ENCODE assay signal across 34 mouse cellular contexts in the genomic region with DNA sequence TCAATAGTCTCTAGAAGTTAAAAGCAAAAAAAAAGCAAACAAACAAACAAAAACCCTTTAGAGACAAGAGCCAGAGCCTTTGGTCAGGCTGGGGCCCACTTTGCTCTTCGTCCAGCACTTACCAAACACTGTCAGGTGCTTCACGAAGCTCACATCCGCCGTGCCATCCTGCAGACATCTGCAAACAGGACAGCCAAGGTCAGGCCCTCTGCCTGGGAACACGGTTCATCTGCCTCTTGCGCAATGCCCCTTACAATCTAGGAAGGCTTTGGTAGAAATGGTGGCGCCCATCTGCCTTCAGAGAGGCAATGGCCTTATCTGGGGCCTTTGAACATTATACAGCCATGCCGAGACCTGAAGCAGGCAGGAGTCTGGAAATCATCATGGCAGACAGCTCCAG. TPM values are rescaled to one million over a fixed set of nuclear protein-coding genes. Genes with fewer than 3 reads are reported as not detected.
DNase-seq lines count a peak whose midpoint lies in the region; ATAC-seq and TF ChIP-seq lines count a peak whose summit lies in the region.
"Had no signal": no experiment of that assay in that cellular context is flagged by ENCODE, and none has a peak within 500 bp of the region (broad histone marks: within the 10 kb centered on the region; RNA-seq: fewer than 3 reads in every experiment).

No protein-coding gene starts in this region.

- H3K27ac ChIP-seq in heart, embryonic 10.5 days, result peak overlapping the region; percentile 24; the same call in 1 of the 2 replicates
- H3K27ac ChIP-seq in liver, embryonic 12.5 days, result 0 out of 2 replicates have a peak overlapping the region, but pooled peaks have one; percentile 53
- H3K27ac ChIP-seq in liver, postnatal 0 days (ENCODE audit: low read depth), result 0 out of 2 replicates have a peak overlapping the region, but pooled peaks have one; percentile 6
- H3K27ac ChIP-seq in left cerebral cortex, adult 2 months, result no peak overlapping the region
- H3K27ac ChIP-seq in embryonic facial prominence, embryonic 10.5 days (replicated peaks), result no peak overlapping the region
- H3K27ac ChIP-seq in gastrocnemius, adult 2 months, result no peak overlapping the region
- H3K27ac ChIP-seq: forebrain, embryonic 15.5 days; heart, embryonic 15.5 days; hindbrain, embryonic 12.5 days; hindbrain, postnatal 0 days; intestine, embryonic 15.5 days; kidney, postnatal 0 days; neural tube, embryonic 12.5 days; stomach, postnatal 0 days had no signal

- H3K4me3 ChIP-seq in heart, embryonic 10.5 days, result no peak overlapping the region
- no peak overlapping the region for H3K4me3 ChIP-seq in liver, embryonic 12.5 days
- H3K4me3 ChIP-seq in liver, postnatal 0 days (ENCODE audit: low read depth, low read length), result no peak overlapping the region
- no peak overlapping the region for H3K4me3 ChIP-seq in left cerebral cortex, adult 2 months
- no peak overlapping the region for H3K4me3 ChIP-seq in embryonic facial prominence, embryonic 10.5 days
- no peak overlapping the region for H3K4me3 ChIP-seq in gastrocnemius, adult 2 months
- H3K4me3 ChIP-seq: forebrain, embryonic 15.5 days; heart, embryonic 15.5 days; hindbrain, embryonic 12.5 days; intestine, embryonic 15.5 days; neural tube, embryonic 12.5 days had no signal

- no peak for TF ChIP-seq EP300 in liver, postnatal 0 days (IDR thresholded peaks at IDR 0.05; ENCODE audit: low read depth)

- H3K36me3 ChIP-seq in heart, embryonic 10.5 days, result no peaks in the 10 kb centered on the region
- peaks cover 73% of the 10 kb centered on the region for H3K36me3 ChIP-seq in liver, embryonic 12.5 days
- H3K36me3 ChIP-seq in liver, postnatal 0 days (replicated peaks; ENCODE audit: insufficient read depth, low read length), result peaks cover 42% of the 10 kb centered on the region; the same call in 1 of the 2 replicates
- no peaks in the 10 kb centered on the region for H3K36me3 ChIP-seq in embryonic facial prominence, embryonic 10.5 days (replicated peaks)
- H3K36me3 ChIP-seq: forebrain, embryonic 15.5 days; heart, embryonic 15.5 days; hindbrain, embryonic 12.5 days; intestine, embryonic 15.5 days; neural tube, embryonic 12.5 days had no signal

- intact Hi-C loops in heart, postnatal 10 days (cut with DNase I), result no loop called here
- intact Hi-C loops in left cerebral cortex, adult 2 months (cut with DNase I), result no loop called here
- intact Hi-C loops in gastrocnemius, adult 2 months (cut with DNase I), result no loop called here

- no peaks in the 10 kb centered on the region for H3K27me3 ChIP-seq in heart, embryonic 10.5 days (ENCODE audit: insufficient read depth, poor library complexity, severe bottlenecking)
- H3K27me3 ChIP-seq in liver, embryonic 12.5 days (replicated peaks), result no peaks in the 10 kb centered on the region
- H3K27me3 ChIP-seq in liver, postnatal 0 days (ENCODE audit: insufficient read depth, low read length), result no peaks in the 10 kb centered on the region
- H3K27me3 ChIP-seq in embryonic facial prominence, embryonic 10.5 days (replicated peaks; ENCODE audit: low read depth, poor library complexity, severe bottlenecking), result no peaks in the 10 kb centered on the region
- H3K27me3 ChIP-seq: CH12.LX; forebrain, embryonic 15.5 days; heart, embryonic 15.5 days; hindbrain, embryonic 12.5 days; intestine, embryonic 15.5 days; neural tube, embryonic 12.5 days had no signal

- no peaks in the 10 kb centered on the region for H3K9me3 ChIP-seq in heart, embryonic 10.5 days
- H3K9me3 ChIP-seq in liver, embryonic 12.5 days (replicated peaks), result no peaks in the 10 kb centered on the region
- no peaks in the 10 kb centered on the region for H3K9me3 ChIP-seq in liver, postnatal 0 days (ENCODE audit: low read length)
- H3K9me3 ChIP-seq in embryonic facial prominence, embryonic 10.5 days, result no peaks in the 10 kb centered on the region
- H3K9me3 ChIP-seq: forebrain, embryonic 15.5 days; heart, embryonic 15.5 days; hindbrain, embryonic 12.5 days; intestine, embryonic 15.5 days; neural tube, embryonic 12.5 days had no signal

- no peak for ATAC-seq in liver, embryonic 12.5 days
- ATAC-seq in liver, postnatal 0 days, result peak; percentile 77
- ATAC-seq: activated CD4-positive, CD25-positive, alpha-beta regulatory T cell, adult 4 months; forebrain, embryonic 15.5 days; hindbrain, postnatal 0 days; intestine, embryonic 15.5 days; midbrain, embryonic 16.5 days had no signal

- peaks cover 7% of the 10 kb centered on the region; the same call in 1 of the 2 replicates for H3K4me1 ChIP-seq in heart, embryonic 10.5 days
- peaks cover 37% of the 10 kb centered on the region for H3K4me1 ChIP-seq in liver, embryonic 12.5 days
- peaks cover 7% of the 10 kb centered on the region; the same call in 1 of the 2 replicates for H3K4me1 ChIP-seq in liver, postnatal 0 days (ENCODE audit: insufficient read depth)
- no peaks in the 10 kb centered on the region for H3K4me1 ChIP-seq in embryonic facial prominence, embryonic 10.5 days
- H3K4me1 ChIP-seq: heart, embryonic 15.5 days; neural tube, embryonic 12.5 days had no signal

- 60% methylated on average over 8 of the region's 8 CpGs for WGBS in heart, embryonic 10.5 days
- WGBS in liver, embryonic 12.5 days (ENCODE audit: insufficient replicate concordance), result 66% methylated on average over 8 of the region's 8 CpGs
- WGBS in liver, postnatal 0 days (ENCODE audit: insufficient replicate concordance), result 57% methylated on average over 8 of the region's 8 CpGs
- 88% methylated on average over 8 of the region's 8 CpGs for WGBS in embryonic facial prominence, embryonic 10.5 days

- no peak for TF ChIP-seq CTCF in liver, postnatal 0 days (IDR thresholded peaks at IDR 0.05; ENCODE audit: low read depth)
- TF ChIP-seq CTCF in left cerebral cortex, adult 2 months (IDR thresholded peaks at IDR 0.05), result no peak
- no peak for TF ChIP-seq CTCF in gastrocnemius, adult 2 months (IDR thresholded peaks at IDR 0.05)

- DNase-seq in heart, embryonic 10.5 days (ENCODE audit: low spot score), result no peak
- DNase-seq in heart, postnatal 10 days, result no peak
- peak; percentile 55 for DNase-seq in liver, postnatal 0 days
- DNase-seq in left cerebral cortex, adult 2 months (ENCODE audit: extremely low spot score in 1 of 2, low spot score in 2 of 2), result no peak
- no peak for DNase-seq in embryonic facial prominence, embryonic 10.5 days (ENCODE audit: low spot score)
- DNase-seq in gastrocnemius, adult 2 months, result no peak
- DNase-seq: adrenal gland, postnatal 25 days; B cell, adult 2 months; cerebellum, adult 18-20 months; cerebellum, postnatal 25 days; heart, postnatal 36 days; kidney, adult 8-10 months; kidney, postnatal 4 days; left cerebral cortex, postnatal 4 days; lung, postnatal 36 days; right cerebral cortex, postnatal 4 days; thymus, adult 18-20 months; thymus, postnatal 36 days had no signal

- H3K4me2 ChIP-seq in liver, embryonic 12.5 days, result no peak overlapping the region
- no peak overlapping the region for H3K4me2 ChIP-seq in liver, postnatal 0 days (ENCODE audit: low read depth, low read length)
- H3K4me2 ChIP-seq: forebrain, embryonic 15.5 days; heart, embryonic 15.5 days; hindbrain, embryonic 12.5 days; intestine, embryonic 15.5 days; midbrain, embryonic 11.5 days; neural tube, embryonic 12.5 days had no signal

- no peak overlapping the region for H3K9ac ChIP-seq in liver, embryonic 12.5 days
- H3K9ac ChIP-seq in liver, postnatal 0 days (replicated peaks), result no peak overlapping the region
- H3K9ac ChIP-seq: forebrain, embryonic 15.5 days; heart, embryonic 15.5 days; hindbrain, embryonic 12.5 days; intestine, embryonic 15.5 days; neural tube, embryonic 12.5 days had no signal

RNA-seq across cellular contexts. Expression of a gene that starts 30.1 kb away (rescaled TPM):
- 6.7 and 7.3 TPM in 2 replicates for polyA plus RNA-seq in heart, embryonic 10.5 days (2016; fragmentation: Nextera tagmentation; extraction: Ambion mirVana)
- total RNA-seq in heart, postnatal 10 days (2021), result under 1 TPM; 0.27 to 0.50 TPM
- polyA plus RNA-seq in liver, embryonic 12.5 days (2016; fragmentation: Nextera tagmentation; extraction: Ambion mirVana), result 29.7 and 33.1 TPM in 2 replicates
- polyA plus RNA-seq in liver, postnatal 0 days (2015; fragmentation: Nextera tagmentation; extraction: Ambion mirVana), result 171 and 175 TPM in 2 replicates
- not detected for total RNA-seq in left cerebral cortex, adult 2 months (2021)
- polyA plus RNA-seq in embryonic facial prominence, embryonic 10.5 days (2016; fragmentation: Nextera tagmentation; extraction: Ambion mirVana), result 2.9 and 4.0 TPM in 2 replicates
- total RNA-seq in gastrocnemius, adult 2 months (2021), result not detected
- total RNA-seq: heart, adult 8-10 months; heart, postnatal 36 days had no signal
- polyA plus RNA-seq: midbrain, embryonic 16.5 days had no signal

RNA-seq across cellular contexts. Expression of a gene that starts 30.2 kb away (rescaled TPM):
- polyA plus RNA-seq in heart, embryonic 10.5 days (2016; fragmentation: Nextera tagmentation; extraction: Ambion mirVana), result 56.6 and 62.6 TPM in 2 replicates
- 10 to 100 TPM; 26.8 to 26.9 TPM for total RNA-seq in heart, postnatal 10 days (2021)
- 69.8 and 74.1 TPM in 2 replicates for polyA plus RNA-seq in liver, embryonic 12.5 days (2016; fragmentation: Nextera tagmentation; extraction: Ambion mirVana)
- 15.5 and 17.3 TPM in 2 replicates for polyA plus RNA-seq in liver, postnatal 0 days (2015; fragmentation: Nextera tagmentation; extraction: Ambion mirVana)
- total RNA-seq in left cerebral cortex, adult 2 months (2021), result 10 to 100 TPM; 20.0 to 23.1 TPM
- polyA plus RNA-seq in embryonic facial prominence, embryonic 10.5 days (2016; fragmentation: Nextera tagmentation; extraction: Ambion mirVana), result 86.9 and 93.9 TPM in 2 replicates
- total RNA-seq in gastrocnemius, adult 2 months (2021), result 1 to 10 TPM; 6.1 to 6.7 TPM

RNA-seq across cellular contexts. Expression of a gene that starts 44.6 kb away (rescaled TPM):
- polyA plus RNA-seq in heart, embryonic 10.5 days (2016; fragmentation: Nextera tagmentation; extraction: Ambion mirVana), result 32.8 and 314 TPM in 2 replicates
- 10 to 100 TPM; 29.4 to 36.3 TPM for total RNA-seq in heart, postnatal 10 days (2021)
- polyA plus RNA-seq in liver, embryonic 12.5 days (2016; fragmentation: Nextera tagmentation; extraction: Ambion mirVana), result 2,820 and 2,901 TPM in 2 replicates
- polyA plus RNA-seq in liver, postnatal 0 days (2015; fragmentation: Nextera tagmentation; extraction: Ambion mirVana), result 28,598 and 33,336 TPM in 2 replicates
- 100 to 1,000 TPM; 131 to 135 TPM for total RNA-seq in left cerebral cortex, adult 2 months (2021)
- 21.1 and 23.5 TPM in 2 replicates for polyA plus RNA-seq in embryonic facial prominence, embryonic 10.5 days (2016; fragmentation: Nextera tagmentation; extraction: Ambion mirVana)
- total RNA-seq in gastrocnemius, adult 2 months (2021), result 10 to 100 TPM in 1 of 2 experiments, 1 to 10 TPM in 1; 5.3 to 11.5 TPM
- total RNA-seq: CH12.LX had no signal

RNA-seq across cellular contexts. Expression of a gene that starts 44.7 kb away (rescaled TPM):
- polyA plus RNA-seq in heart, embryonic 10.5 days (2016; fragmentation: Nextera tagmentation; extraction: Ambion mirVana), result 0.90 TPM in 1 of 2 replicates, not detected in the other
- 1 to 10 TPM; 6.2 to 7.6 TPM for total RNA-seq in heart, postnatal 10 days (2021)
- polyA plus RNA-seq in liver, embryonic 12.5 days (2016; fragmentation: Nextera tagmentation; extraction: Ambion mirVana), result 4.9 and 5.2 TPM in 2 replicates
- 5.1 and 6.1 TPM in 2 replicates for polyA plus RNA-seq in liver, postnatal 0 days (2015; fragmentation: Nextera tagmentation; extraction: Ambion mirVana)
- total RNA-seq in left cerebral cortex, adult 2 months (2021), result 10 to 100 TPM in 1 of 2 experiments, 1 to 10 TPM in 1; 8.5 to 11.7 TPM
- polyA plus RNA-seq in embryonic facial prominence, embryonic 10.5 days (2016; fragmentation: Nextera tagmentation; extraction: Ambion mirVana), result 0.58 and 0.95 TPM in 2 replicates
- total RNA-seq in gastrocnemius, adult 2 months (2021), result 1 to 10 TPM; 1.7 to 3.5 TPM
- total RNA-seq: CH12.LX had no signal
- polyA plus RNA-seq: embryonic facial prominence, embryonic 11.5 days; spleen, adult 2 months had no signal

Comparison
In these comparisons a context has a peak if more than half of its experiments do, and no peak if none do; other contexts are left out.
1. H3K27ac ChIP-seq: peak in heart, embryonic 10.5 days (single experiment), liver, embryonic 12.5 days (single experiment) and liver, postnatal 0 days (single experiment); none in left cerebral cortex, adult 2 months (single experiment), embryonic facial prominence, embryonic 10.5 days (single experiment) and gastrocnemius, adult 2 months (single experiment).